Mouse (Mus musculus) mouse embryonic stem cell (cell line): ENCODE data around the gene Vstm4.

Experiments used
- in situ Hi-C, 2 experiments: fragments of 300-500 bp; cut with MboI; formaldehyde crosslinking; loops; 1 replicate in 1 of 2; 3 replicates in 1 of 2; pipeline ENCODE4 v1.14.3; 2019 to 2020; ENCODE audit warnings: low sequenced_read_pairs in 2 of 2, low pct_unique_long_range_greater_than_20kb in 1 of 2, mixed read lengths in 1 of 2; ENCODE audit not compliant: unreplicated experiment in 1 of 2

Gene Vstm4

DNA sequence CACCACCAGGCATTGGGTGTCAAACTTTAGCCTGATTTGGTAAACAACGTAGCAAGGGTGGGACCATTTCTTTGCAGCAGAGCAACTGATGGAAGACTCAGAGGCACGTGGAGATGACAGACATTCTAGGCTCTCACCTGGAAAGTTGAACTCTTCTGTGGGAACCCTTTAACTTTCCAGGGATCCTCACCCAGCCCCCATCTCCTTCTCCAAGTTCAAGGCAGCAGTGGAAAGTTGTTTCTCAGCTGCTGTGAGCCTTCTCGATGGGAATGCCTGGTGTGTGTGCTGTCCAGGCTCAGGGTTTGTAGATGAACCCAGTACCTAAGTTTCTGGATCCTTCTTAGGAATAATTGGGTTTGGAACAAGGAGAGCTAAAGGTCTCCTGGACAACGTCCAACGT is 310 bp upstream of the Vstm4 start:
- in situ Hi-C loops = no loop called here

DNA sequence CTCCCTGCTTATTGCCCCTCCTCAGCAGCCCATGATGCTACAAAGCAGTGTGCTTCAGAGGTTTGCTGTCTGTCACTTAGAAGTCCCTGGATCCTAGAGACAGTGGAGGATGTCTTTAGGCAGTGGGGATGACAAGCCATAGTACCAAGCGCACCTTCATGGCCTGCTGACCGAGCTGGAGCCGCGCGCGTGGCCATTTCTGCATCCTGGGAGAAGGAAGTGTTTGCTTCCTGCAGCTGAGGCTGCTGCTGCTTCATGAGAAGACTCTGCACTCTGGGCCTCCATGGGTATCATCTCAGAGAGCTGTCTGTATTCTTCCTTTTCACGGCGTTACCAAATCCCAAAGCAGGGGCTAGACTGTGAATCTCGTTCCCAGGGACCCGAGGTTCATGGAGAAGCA is 1.8 kb downstream of the Vstm4 start:
- in situ Hi-C loops = no loop called here

DNA sequence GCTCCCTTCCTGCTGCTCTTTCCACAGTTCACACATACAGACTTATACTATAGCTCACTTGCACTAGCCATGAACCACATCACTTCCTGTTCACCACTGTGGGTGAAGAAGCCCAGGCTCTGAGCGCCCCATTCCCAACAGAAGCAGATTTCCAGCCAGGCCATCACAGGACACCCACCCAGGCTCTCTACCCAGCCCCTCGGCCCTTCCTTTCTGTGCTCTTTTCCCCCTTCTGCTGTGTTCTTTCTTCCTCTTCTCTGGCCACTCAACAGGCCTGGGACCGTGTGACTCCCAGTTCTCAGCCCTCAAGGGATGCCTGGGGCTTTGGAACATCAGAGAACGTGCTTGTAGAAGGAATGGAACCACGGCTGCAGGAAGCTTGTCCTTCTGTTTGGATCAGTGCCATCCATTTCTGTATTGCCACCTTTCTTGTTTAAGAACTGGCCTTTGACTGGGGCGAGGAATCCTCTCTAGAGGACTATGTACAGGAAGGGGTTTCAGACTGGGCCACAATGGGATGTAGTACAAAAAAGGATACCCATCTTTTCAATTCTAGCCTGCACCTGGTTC is 2.5 kb downstream of the Vstm4 start:
- in situ Hi-C loops = no loop called here

DNA sequence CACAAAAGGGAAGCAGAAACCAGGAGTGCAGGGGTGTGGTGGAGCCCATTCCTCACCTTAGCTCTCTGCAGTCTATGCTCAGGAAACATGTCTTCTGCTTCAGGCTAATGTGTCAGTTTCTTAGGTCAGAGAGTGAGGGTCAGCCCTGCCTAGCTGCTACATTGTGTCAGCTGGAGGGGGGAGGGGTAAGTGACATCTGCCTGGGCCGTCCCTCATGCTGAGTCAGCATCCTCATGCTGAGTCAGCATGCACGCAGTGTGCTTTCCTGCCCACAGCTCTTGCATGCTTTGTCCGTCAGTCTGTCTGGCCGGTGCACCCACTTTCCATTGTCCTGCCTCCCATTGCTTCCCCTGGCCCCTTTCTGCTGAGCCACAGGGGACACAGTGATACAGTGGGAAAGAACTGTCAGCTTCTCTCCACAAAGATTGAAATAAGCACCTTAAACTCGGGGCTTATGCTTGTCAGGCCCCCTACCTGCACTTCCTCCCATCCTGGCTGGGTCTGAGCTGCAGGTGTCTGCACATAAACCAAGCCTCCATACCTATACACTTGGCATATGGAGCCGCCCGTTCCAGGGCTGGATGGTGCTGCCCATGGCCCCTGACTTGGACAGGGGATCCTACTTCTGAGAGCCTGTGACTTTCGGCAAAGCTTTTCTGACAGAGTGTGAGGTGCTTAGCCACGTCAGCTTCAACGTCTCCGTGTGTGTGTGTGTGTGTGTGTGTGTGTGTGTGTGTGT is 3.4 kb downstream of the Vstm4 start:
- in situ Hi-C loops = no loop called here

DNA sequence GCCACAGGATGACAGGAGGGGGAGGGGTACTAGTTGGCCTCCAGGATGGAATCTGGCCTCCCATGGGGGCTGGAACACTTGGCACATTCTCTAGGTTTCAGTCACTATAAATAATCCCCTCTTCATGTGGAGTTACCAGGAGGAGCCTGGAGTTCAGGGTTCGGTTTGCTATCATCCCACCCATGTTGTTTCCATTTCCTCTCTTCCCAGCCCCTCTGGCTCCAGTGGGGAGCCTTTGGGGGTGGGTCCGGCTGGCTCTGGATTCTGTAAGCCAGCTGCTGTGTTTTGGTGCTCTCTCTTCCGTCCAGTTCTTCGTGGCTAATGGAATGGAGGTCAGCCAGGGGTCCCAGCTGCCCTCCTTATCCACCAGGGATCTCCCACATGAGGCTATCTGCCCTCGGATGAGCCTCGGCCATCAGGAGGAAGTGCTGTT is 4.6 kb downstream of the Vstm4 start:
- in situ Hi-C loops = no loop called here

DNA sequence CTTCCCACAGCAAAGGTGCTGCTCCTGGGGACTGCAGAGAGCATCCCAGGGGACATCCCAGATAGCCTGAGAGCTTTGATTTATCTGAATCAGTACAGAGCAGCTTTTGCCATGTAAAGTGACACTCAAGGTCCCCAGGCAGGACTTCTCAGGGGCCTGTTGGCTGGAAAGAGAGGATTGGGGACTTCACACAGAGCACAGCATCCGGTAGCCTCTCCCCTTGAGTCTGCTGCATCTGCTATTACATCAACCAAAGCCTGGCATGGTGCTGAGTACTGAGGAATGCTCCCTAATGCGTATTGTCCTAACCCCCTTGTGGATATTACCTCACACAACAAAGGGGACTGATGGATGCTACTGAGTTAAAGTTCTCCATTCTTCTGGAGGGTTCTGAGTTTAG is 5.1 kb downstream of the Vstm4 start:
- in situ Hi-C loops = no loop called here

DNA sequence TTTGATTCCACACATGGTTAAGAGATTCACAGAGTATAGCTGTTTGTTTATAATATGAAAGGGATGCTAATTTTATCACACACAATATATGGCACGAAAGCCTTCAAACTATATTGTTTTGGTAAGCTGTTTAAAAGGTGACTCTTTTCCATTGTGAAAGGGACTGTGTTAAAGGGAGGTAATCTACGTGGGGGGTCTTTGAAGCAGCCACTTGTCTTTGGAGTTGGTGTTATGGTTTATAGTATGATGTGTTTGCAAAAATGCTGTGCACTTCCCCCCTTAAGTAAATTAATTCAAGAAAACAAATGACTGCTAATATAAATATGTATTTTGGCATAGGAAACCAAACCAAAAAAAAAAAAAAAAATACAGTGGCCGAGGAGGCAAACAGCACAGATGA is 8.8 kb downstream of the Vstm4 start:
- in situ Hi-C loops = no loop called here

DNA sequence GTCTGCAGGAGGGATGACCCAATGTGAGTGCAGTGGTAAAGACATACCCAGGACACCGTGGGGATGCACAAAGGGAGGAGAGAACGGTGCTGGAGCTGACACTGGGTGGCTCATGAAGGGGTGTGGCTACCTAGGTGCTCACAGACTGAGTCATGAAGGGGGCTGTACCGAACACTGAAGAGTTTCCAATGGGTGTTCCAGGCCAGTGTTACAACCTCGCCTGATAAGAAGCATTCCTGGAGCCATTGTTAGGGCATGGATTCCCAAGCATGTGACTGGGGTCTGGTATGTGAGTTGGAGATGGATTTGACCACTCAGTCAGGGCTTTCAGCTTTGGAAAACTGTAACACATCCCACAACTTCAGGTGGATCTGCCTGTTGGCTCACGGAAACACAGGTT is 15.4 kb downstream of the Vstm4 start:
- in situ Hi-C loops = no loop called here

DNA sequence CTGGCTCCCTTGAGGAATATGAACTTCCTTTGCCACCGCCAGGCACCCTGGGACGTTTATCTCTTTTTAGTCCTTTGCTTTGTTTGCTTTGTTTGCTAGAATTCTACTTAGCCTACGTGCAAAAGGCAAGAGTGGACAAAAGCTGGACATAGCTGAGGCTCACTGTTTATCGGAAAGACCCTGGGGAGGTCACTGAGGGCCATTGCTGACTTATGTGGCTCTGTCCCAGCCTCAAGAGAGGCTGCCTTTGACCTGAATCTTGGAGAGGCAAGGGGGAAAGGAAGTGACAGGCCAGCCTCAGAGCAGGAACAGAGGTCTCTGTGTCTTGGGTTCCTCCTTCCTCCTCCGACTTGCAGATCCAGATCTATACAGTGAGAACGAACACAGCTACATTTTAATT is 21.0 kb downstream of the Vstm4 start:
- in situ Hi-C loops = no loop called here

DNA sequence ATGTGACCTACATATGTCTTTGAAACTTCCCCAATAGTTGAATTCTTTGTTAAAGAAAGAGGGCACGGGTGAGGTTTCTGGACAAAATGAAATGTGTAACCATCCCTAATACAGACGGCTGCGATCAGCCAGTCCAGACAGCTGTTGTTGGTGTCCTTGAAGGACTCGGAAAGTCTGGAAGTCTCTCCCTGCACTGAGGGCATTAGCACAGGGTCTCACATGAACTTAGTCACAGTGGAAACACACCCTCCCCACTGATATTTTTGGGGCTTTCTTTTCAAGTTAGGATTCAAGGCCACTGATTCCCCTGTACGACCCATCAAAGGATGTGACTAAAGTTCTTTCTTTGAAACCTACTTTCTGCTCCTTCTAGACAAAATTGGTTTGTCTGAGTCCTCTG is 23.8 kb downstream of the Vstm4 start:
- in situ Hi-C loops = no loop called here

DNA sequence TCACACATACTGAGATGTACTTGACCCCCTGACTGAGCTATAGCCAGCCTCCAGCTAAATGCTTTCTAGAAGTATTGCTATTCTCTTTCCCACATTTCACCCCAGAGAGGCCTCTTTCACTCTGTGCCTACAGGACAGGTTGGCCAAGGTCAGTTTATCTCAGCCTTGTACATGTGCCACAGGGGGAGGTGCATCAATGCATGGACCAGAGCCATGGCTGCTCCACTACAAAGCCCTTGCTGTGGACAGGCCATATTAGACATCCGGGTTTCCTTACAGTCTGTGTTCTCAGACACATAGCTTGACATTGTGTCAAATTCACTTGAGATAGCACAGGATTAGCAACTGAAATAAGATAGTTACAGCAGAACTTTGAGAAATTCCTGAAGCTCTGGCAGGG is 25.1 kb downstream of the Vstm4 start:
- in situ Hi-C loops = no loop called here

DNA sequence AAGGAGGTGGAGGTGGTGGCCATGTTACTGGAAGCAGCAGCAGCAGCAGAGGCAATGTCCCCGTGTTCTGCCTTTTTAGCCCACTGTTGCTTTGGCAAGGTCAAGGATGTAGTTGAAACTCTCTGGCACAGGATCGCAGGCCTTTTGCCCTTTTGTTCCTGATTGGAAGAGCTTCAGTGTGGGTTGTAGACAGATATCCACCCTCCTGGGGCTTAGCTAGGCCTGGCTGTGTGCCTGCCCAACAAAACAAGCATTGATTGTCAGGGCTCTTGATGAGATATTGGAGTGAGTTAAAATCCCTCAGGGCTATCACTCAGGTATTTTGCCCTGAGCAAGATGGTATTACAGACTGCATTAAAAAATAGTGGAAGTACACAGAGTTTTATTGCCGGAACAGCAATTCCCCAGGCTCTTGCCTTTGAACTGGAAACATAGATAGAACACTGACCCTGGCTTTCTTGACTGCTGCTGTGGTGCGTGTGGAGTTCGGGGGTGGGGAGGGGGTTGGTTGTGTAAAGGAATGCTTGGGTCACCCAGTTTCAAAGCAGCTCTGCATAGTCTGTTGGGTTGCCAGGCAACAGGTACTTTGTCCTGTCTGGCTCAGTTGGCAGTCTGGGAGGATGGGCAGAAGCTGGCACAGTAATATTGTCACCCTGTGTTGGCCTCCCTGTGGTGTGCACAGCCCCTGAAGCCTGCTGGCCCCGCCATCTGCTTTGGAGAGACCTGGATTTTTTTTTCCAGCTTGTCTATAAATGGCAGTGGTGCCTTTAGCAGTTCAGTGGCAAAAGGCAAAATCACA is 32.5 kb downstream of the Vstm4 start:
- in situ Hi-C loops = no loop called here

DNA sequence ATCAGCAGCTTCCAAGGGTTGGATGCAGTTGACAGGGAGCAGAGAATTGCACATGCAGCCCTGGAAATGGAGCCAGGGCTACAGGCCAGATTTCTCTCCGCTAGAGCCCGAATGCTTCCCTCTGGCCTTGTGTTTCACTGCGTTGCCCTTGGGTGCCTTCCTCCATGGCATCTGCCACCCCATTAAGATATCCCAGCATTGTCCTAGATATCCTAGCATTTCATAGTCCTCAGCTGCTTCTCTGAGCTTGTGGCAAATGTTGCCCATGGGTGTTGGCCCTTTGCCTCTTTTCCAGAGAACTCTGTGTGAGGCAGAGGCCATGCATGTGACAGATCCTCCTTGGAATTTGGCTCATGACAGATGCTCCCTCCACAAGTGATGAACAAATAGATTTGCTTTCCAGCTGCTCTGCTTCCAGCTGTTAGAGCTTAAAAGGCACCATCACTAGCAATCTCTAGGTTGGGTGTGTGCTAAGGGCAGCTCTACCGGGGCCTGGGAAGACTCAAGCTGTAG is 37.8 kb downstream of the Vstm4 start:
- in situ Hi-C loops = no loop called here

DNA sequence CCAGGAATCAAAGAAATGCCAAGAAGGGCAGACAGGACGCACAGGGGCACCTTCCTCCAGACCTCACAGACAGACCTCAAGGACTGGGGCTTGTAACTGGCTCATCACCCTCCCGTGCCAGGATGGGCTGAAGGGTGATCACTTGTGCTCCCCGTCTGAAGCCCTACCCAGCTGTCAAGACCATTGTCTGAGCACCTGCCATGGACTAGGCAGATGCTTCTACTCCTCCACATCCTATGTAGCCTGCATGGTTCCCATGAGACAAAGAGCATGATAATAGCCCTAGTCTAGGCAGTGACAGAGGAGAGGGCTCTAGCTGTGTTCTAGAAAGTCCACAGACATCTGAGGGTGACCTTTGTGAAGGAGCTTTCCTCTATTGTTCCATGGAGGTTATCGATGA is 38.3 kb downstream of the Vstm4 start:
- in situ Hi-C loops = no loop called here

DNA sequence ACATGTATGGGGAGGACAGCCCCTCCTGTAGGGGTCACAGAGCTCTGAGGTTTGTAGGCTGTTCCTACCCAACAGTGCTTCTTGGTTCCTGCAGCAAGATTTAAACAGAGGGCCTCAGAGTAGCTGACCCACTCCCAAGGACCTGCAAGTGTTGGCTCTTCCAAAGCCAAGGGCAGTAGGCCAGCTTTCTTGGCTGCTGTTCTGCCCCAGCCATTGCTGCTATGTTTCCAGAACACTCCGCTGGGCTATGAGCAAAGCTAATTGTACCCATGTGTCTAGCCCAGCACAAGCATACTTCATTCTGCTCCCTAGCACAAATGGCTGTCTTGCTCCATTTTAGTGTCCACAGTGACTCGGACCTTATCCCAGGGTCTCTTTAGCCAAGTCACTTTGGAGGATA is 40.3 kb downstream of the Vstm4 start:
- in situ Hi-C loops = no loop called here

DNA sequence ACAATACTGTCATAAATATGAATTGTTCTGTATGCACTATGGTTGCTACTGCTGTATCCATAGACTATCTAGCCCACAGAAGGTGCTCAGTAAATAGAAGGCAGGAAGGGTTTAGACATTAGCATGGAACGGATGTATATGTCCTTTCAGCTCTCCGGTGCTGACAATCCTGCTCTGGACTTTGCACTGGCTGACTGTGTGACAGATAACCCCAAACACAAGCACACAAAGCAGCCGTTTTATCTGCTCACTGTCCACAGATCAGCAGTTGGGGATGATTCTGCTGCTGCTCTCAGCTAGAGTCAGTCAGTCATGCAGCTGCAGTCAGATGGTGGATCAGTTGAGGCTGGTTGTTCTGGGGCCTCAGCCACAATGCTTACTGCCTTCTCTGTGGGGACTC is 46.6 kb downstream of the Vstm4 start:
- in situ Hi-C loops = no loop called here

DNA sequence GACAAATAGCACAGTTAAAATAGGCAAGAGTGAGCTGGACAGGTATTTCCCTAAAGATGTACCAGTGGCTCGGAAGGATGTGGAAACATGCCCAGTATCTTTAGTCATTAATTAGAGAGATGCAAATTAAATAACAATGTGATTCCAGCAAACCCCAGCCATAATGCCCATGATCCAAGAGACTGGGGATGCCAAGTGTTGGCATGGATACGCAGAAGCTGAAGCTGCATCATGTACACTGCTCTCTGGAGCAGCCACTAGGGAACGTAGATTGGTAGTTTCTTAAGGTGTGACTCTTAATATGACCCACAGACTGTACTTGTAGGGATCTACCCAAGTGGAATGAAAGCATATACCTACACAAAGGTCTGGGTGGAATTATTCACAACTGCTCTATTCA is 50.0 kb downstream of the Vstm4 start:
- in situ Hi-C loops = no loop called here

DNA sequence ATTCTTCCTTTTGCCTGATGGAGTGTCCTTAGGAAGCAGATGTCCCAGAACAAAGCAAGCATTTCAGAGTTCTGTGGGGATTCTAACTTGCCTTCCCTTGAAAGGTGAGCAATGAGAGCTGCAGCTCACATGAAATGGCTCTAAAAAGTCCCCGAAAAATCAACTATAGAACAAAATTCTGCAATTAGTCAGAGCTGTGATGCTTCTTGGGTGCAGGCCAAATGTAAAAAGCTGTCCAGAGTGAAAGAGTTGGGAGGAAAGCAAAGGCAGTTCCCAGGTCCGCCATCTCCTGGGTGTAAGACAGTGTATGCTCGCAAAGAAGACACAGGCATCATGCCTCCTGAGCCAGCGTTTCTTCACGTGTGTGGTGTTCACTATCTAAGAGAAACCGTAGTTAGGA is 52.6 kb downstream of the Vstm4 start:
- in situ Hi-C loops = no loop called here

DNA sequence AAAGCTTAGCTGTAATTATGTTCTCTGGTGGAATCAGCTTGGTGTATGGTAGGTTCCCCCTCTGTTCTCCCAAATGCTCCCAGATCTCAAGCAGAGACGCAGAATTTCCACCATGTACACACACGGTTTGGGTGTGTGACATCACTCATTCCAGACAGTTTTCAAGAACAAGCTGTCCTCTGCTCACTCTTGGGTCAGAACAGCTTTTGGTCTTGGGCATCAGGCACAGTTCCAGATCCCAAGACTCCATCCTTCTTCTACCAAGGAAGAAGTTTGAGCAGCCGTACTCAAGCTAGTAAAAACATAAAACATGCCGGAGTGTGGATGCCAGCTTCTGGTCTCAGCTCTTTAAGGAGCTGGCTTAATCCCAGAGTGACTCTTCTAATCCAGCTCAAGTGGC is 54.6 kb downstream of the Vstm4 start:
- in situ Hi-C loops = no loop called here

DNA sequence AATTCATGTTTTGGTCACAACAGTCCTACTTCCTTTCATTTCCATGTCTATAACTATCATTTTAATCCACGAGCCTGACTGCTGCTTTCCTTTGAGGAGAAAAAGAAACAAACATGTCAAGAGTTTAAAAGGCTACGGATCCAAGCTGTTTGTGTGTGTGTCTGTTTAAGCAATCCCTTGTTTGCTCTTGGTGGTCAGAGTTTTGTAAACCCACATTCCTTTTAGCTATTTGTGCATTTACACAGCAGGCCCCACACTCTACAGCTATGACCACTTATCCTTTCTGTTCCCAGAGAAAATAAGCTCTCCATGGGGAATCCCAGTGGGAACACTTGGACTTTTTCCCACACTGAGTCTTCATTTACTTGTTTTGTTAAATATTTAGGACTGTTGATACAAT is 58.8 kb downstream of the Vstm4 start:
- in situ Hi-C loops = no loop called here
